Mouse (Mus musculus): Measurements from ENCODE around the gene Tas2r135. TPM values are rescaled to one million over a fixed set of nuclear protein-coding genes. Genes with fewer than 3 reads are reported as not detected.

Gene Tas2r135
- polyA plus RNA-seq (2012): not detected in 2 replicates

DNA sequence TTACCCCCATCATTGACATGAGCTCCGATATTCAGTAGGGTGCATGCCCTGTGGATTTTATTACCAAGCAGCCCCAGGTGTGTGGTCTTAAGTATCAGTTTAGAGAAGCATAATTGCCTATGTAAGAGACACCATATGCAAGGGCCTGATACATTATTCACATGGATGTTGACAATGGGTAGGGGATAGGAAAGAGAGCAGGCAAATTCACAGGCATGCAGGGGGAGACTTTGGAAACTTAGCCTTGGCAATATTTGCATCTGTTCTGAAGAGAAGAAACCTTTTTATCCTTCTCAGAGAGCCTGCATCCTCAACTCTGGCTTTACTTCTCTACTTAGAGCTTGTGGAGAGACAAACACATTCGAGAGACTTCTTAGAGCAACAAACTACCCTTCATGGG lies at the start of gene Tas2r135:
Gene Tas2r135, plus strand, starts transcription at position 301 of the 400 bp plus-strand sequence.

DNA sequence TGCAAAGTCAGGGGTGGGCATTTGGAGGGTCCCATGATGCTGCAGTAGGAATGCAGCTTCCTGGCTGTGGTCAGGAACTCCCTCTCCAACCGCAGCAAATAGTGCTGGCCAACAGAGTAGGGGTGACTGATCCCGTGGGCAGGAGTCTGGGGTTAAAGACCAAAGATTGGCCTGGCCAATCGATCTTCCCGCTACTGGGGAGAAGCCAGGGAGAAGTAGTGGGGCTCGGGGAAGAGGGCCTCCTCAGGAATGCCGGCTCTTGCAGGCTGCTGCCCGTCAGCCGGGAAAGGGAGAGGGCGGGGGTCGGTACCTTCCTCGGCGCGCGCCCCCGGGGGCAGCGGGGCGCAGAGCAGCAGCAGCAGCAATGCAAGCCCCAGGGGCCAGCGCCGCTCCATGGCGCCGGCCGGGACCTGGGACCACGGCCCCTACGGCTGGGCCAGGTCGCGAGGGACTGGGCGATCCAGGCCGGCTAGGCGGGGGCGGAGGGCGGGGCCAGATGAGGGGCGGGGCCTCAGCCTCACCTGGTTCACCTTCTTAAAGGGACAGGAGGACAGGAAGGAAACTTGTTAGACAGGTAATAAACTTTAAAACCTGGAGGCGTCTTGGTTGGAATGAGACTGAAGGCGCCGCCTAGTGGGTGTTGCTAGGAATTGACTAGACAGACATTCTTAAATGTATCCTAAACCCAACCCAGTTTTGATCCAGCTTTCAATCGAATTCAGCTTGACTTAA lies 32.3 kb upstream of the Tas2r135 start, which contains the start of gene Epha1:
Gene Epha1, minus strand, starts transcription at position 453 of the 732 bp plus-strand sequence.

DNA sequence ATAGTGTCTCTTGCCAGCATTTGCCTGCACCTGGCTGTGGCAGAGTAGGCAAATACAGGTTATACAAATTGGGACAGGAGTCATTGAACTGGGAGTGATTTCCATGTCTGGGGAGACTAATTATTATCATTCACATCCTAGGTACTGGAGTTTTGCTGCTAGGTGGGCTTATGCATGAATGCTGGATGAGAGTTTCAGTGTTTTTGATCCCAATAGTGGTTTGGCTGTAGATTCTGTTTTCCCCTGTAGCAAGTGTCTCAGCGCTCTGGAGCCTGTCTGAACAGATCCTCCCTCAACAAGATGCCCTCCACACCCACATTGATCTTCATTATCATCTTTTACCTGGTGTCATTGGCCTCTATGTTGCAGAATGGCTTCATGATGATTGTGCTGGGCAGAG lies 5.3 kb upstream of the Tas2r135 start, which contains the start of gene Tas2r143:
Gene Tas2r143, plus strand, starts transcription at position 301 of the 400 bp plus-strand sequence.

DNA sequence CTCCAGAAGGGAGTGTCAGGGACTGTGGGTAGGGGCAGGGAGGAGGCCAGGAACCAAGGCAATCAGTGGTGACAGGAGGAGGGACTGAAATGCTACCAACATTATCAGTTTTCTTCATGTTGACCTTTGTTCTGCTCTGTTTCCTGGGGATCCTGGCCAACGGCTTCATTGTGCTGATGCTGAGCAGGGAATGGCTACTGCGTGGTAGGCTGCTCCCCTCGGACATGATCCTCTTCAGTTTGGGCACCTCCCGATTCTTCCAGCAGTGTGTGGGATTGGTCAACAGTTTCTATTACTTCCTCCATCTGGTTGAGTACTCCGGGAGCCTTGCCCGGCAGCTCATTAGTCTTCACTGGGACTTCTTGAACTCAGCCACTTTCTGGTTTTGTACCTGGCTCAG lies 29.2 kb downstream of the Tas2r135 start, which contains the start of gene Tas2r126:
Gene Tas2r126, plus strand, starts transcription at position 90 of the 400 bp plus-strand sequence.

Other genes starting within 250 kb of the Tas2r135 start
- not detected in 2 replicates for gene Tas2r144, start 190.1 kb upstream of the Tas2r135 start, polyA plus RNA-seq (2012)
- gene Gstk1, start 159.5 kb upstream of the Tas2r135 start, polyA plus RNA-seq (2012): 0.81 and 1.2 TPM in 2 replicates
- gene Tmem139, start 143.5 kb upstream of the Tas2r135 start, polyA plus RNA-seq (2012): not detected in 2 replicates
- gene Casp2, start 140.4 kb upstream of the Tas2r135 start, polyA plus RNA-seq (2012): 7.7 and 9.5 TPM in 2 replicates
- 0.02 and 0.06 TPM in 2 replicates for gene Clcn1, start 118.7 kb upstream of the Tas2r135 start, polyA plus RNA-seq (2012)
- 0.05 TPM in 1 of 2 replicates, not detected in the other for gene Fam131b, start 80.8 kb upstream of the Tas2r135 start, polyA plus RNA-seq (2012)
- gene Zyx, start 55.8 kb upstream of the Tas2r135 start, polyA plus RNA-seq (2012): 1,535 and 1,622 TPM in 2 replicates
- 0.11 and 0.14 TPM in 2 replicates for gene Epha1, start 32.2 kb upstream of the Tas2r135 start, polyA plus RNA-seq (2012)
- gene Tas2r143, start 5.2 kb upstream of the Tas2r135 start, polyA plus RNA-seq (2012): not detected in 2 replicates
- 0.08 TPM in 1 of 2 replicates, not detected in the other for gene Tas2r126, start 29.1 kb downstream of the Tas2r135 start, polyA plus RNA-seq (2012)
- not detected in 2 replicates for gene Olfr458, start 59.8 kb downstream of the Tas2r135 start, polyA plus RNA-seq (2012)
- gene Olfr457, start 70.9 kb downstream of the Tas2r135 start, polyA plus RNA-seq (2012): not detected in 2 replicates
- not detected in 2 replicates for gene Olfr456, start 81.8 kb downstream of the Tas2r135 start, polyA plus RNA-seq (2012)
- not detected in 2 replicates for gene Olfr455, start 142.2 kb downstream of the Tas2r135 start, polyA plus RNA-seq (2012)
- gene Tcaf3, start 192.3 kb downstream of the Tas2r135 start, polyA plus RNA-seq (2012): not detected in 2 replicates
- gene Tcaf2, start 239.8 kb downstream of the Tas2r135 start, polyA plus RNA-seq (2012): 0.04 TPM in 2 replicates